Mouse (Mus musculus) adrenal gland, adult 8-10 months (tissue): ENCODE measurements at regions not wholly inside any gene's neighbourhood (a gene's known extent, or its start where the extent isn't known, plus 50 kb on each side); places are given as distances from the start of the nearest gene placed in this dataset.

Source experiments
- DNase-seq: peaks from one replicate; pipeline ENCODE4 v3.0.0; 2022

DNA sequence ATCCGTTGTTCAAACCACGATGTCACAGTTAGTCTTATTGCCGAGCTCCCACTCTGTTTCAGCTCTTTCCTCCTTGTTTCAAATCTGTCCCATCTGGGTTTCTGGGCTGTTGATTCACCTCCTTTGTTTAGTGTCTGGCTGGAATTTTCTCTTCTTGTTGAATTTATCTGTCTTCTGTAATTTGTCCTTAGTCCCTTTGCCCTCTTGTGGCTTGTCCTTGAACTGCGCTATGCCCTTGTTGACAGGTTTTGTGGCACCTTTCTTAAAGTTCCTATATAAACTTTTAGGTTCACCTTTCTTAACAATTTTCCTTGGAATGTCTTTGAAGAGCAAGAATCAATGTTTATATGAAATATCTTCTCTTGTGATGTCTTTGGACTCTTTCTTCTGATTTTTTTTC lies 658.2 kb downstream of the Rps29 start:
- no peak for DNase-seq

DNA sequence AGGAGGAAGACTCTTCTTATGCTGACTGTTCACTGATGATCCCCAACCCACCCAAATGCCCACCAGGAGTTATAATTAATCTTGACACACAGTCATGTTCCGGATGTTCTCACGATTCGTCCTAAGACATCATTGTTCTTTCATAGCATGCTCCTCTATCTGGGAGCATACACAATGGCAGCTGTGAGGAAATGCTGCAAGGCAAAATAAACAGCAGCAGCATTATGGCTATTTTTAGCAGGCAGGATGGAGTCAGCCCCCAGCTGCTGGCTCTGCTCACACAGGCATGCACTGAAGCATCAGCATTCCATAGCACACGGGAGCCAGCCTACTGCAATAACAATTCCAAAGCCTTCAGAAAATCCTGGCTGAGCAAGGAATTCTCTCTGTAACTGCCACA lies 696.0 kb downstream of the Rps29 start:
- no peak for DNase-seq

DNA sequence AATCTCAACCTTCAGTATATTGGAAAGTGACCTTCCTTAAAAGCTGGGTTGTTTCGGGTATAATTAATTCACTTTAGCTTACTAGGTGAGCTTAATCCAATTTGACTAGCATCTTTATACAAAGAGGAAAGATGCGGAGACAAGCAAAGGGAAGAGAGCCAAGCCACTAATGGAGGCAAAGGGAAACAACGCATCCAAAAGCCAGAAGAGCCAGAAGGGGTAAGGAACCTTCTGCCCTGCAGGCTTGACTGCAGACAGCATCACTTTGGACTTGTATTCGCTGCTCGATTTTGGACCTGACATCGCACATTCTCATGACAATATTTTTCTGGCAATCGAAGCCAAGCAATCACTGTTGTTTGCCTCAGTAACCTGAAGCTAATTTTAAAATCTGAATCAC lies 700.8 kb downstream of the Rps29 start:
- DNase-seq = no peak

DNA sequence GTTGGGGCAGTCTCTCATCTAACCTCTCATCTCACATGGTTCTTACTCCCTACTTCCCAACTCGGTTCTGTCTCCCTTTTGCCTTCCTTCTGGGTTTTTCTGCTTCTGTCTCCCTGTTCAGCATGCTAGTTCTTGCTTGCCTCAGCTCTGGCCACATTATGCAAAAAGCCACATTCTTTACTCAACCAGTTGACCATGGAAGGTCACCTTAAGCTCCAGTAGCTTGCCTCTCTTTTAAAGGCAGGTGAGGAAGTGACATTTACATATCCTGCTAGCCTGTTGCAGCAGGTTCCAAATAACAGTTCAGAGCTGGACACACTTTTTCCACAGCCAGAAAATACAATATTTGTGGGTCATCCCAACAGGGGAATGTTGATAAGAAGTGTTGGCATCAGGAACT lies 732.4 kb downstream of the Rps29 start:
- no peak for DNase-seq

DNA sequence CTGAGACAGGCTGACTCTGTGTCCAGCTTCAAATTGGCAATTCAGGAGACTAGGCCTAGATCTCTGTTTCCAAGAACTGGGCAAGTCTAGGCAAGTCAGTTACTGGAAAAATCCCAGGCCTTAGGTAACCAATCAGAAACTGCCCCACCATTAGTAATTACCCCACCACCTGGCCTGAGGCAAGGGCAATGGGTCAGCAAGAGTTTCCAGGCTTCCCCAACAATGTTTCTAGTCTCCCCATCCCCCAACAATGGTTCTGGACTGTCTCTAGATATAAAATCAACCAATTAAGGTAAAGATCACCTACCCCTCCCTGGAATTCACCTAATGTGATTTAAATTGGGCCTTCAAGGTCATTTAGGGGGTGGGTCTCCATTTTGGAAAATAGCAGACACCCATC lies 734.0 kb downstream of the Rps29 start:
- no peak for DNase-seq
